Mouse (Mus musculus) embryo, embryonic 11 days (tissue): ENCODE measurements at regions not wholly inside any gene's neighbourhood (a gene's known extent, or its start where the extent isn't known, plus 50 kb on each side); places are given as distances from the start of the nearest gene placed in this dataset.

Source experiments
- DNase-seq: peaks from one replicate; pipeline ENCODE4 v3.0.0-alpha.2; 2015

DNA sequence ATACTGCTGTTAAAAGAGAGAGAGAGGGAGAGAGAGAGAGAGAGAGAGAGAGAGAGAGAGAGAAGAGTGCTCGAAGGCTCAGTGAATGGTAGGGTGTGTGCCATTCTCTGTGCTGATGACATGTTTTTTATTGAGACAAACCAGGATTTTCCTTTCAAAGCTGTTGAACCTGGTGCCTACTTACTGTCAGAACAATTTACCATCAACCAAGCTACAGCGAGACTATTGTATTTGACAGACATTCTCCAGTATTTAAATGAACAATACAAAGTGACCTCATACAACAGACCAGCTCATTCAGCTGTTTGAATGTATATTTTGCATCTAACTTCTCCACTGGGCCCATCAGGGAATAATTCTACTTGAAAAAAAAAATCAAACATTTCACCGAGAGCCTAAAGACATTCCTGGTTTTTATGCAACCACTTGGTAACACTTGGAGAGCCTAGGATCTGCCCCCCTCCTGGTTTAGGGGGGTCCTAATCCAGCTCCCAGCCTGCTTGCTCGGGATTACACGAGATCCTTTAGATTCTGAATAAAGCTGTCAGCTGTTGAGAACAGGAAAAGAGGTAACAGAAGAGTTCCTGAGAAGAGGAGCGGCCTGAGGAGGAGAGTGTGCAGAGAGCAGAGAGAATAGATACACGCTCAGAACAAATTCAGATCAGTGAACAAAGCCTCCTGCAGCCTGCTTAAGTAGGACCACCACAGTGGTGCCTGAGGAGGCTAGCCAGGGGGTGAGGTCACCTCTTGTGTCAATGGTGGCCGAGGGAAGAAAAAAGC lies 117.3 kb downstream of the Anapc10 start:
- DNase-seq: peak; percentile 61

DNA sequence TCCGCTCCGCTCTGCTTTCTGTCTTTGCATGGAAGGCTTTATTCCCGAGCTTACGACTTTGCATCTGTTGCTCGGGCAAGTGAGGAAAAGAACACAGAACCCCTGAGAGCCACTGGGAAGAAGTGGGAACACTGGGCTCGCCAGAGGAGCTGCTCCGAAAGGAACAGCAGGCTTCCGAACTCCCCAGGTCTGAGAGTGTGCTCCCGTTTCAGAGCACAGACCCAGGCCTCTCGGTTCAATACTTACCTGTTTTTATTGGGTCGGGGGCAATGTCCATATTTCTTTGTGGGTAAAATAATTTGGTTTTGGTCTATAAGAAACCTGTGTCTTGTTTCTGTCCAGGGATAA lies 117.9 kb downstream of the Anapc10 start:
- no peak for DNase-seq

GRCm38 (mm10) chr8:79829941-79830633 lies 118.5 kb downstream of the Anapc10 start:
- DNase-seq: peak; percentile 31

- DNase-seq: no peak
These were observed 127.3 kb downstream of the Anapc10 start for GRCm38 (mm10) chr8:79838961-79839360.

GRCm38 (mm10) chr8:79849982-79850514 lies 138.4 kb downstream of the Anapc10 start:
- peak; percentile 3 for DNase-seq

- DNase-seq: no peak
These were observed 138.9 kb downstream of the Anapc10 start for GRCm38 (mm10) chr8:79850519-79850918.

GRCm38 (mm10) chr8:79872416-79873077 lies 160.9 kb downstream of the Anapc10 start:
- DNase-seq: no peak

DNA sequence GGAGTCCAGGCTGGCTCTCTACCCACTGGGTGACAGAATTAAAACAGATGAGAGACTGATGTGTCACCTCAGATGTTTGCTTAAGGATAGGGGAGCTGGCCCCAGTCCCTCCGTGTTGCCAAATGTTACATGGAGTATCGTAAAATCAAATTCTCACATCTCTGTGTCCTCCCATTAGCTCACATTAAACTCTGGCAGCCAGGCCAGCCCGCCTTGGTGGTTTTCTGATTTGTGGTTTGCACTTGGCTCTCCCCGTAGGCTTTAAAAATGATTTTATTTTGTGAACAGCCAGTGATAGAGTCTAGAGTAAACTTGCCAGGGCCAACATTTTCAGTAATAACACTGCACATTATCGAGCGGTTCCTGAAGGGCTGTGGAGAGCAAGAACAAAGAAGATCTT lies 149.8 kb downstream of the Hhip start:
- no peak for DNase-seq
